Mouse (Mus musculus): Measurements from ENCODE around the gene Rai1.

- no peak for TF ChIP-seq CTCF (conservative IDR thresholded peaks at IDR 0.05; ENCODE audit: low read length)
- TF ChIP-seq POU5F1 (IDR thresholded peaks at IDR 0.05; ENCODE audit: borderline replicate concordance, low read length) = no peak
- no peak for TF ChIP-seq NANOG (IDR thresholded peaks at IDR 0.05; ENCODE audit: borderline replicate concordance, low read length)
Observed at GRCm38 (mm10) chr11:60173606-60174184, 68.9 kb downstream of the Rai1 start.

Data from E14TG2a.4 (cell line).